Mouse (Mus musculus) gastrocnemius, postnatal 4 days (tissue): ENCODE results near the gene Tbca. TPM values are rescaled to one million over a fixed set of nuclear protein-coding genes. Genes with fewer than 3 reads are reported as not detected.

Experiments used
- DNase-seq, 2 experiments: peaks; one replicate each; pipeline ENCODE4 v3.0.0; 2021 to 2022; ENCODE audit warnings: low spot score in 2 of 2, mixed read lengths in 2 of 2
- total RNA-seq, 2 experiments: library from RNA; stranded (reverse); gene quantifications; 2 replicates each; pipeline ENCODE4 v1.2.3; 2021

The Tbca gene
- total RNA-seq, 2 experiments from 2014 or later, result 163 to 168 TPM

DNA sequence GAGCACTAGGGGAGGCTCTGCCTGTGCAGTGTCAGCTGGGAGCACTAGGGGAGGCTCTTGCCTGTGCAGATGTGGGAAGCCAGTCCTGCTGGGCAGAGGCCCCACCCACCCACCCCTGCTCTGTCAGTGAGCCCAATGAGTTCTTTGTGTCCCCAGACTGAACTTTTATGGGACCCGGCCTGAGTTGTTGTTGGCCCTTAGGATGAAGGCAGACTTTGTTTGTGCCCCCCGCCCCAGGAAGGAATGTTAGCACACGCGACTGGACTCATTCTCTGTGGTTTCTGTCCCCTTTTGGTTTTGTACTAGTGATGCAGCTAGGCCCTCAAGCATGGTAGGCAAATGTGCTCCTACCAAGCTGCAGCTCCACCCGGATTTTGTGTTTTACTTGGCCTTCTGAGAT lies 54.5 kb downstream of the Tbca start:
- no peak for DNase-seq

DNA sequence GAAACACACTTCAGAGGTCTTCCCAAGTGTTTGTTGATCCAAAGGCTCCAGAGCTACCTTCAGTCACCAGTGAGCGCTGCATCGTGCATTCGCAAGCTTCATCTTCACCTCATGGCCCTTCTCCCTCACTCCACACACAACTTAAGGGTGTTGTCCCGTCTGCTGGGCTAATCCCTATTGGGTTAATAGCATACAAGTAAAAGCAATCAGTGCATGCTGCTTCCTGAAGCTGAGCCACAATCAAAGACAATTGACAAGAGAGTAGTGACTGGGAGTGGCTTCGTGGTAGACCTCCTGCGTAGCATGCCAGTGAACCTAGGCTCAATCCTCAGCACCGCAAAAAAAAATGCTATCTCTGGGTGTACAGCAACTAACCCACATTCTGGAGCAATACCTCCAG lies 59.2 kb downstream of the Tbca start:
- DNase-seq, result no peak

GRCm38 (mm10) chr13:94849351-94849750 lies 60.6 kb downstream of the Tbca start:
- no peak for DNase-seq

GRCm38 (mm10) chr13:94858016-94858575 lies 69.4 kb downstream of the Tbca start:
- no peak for DNase-seq

DNA sequence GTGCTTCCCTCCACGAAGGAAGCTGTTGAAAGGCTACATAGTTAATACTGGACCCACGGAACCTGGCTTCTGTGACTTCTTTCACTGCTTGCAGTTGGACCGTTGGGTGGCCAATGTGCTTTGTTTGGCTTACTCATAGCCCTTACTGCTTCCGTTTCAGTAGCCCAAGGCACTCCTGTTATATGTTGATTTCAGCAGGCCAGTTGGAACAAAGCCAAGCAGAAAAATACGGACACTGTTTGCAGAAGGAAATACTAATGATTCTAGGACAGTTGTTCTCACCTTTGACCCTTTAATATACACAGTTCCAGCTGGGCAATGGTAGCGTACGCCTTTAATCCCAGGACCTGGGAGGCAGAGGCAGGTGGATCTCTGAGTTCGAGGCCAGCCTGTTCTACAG lies 70.5 kb downstream of the Tbca start:
- no peak for DNase-seq

GRCm38 (mm10) chr13:94862491-94863230 lies 74.0 kb downstream of the Tbca start:
- no peak for DNase-seq

DNA sequence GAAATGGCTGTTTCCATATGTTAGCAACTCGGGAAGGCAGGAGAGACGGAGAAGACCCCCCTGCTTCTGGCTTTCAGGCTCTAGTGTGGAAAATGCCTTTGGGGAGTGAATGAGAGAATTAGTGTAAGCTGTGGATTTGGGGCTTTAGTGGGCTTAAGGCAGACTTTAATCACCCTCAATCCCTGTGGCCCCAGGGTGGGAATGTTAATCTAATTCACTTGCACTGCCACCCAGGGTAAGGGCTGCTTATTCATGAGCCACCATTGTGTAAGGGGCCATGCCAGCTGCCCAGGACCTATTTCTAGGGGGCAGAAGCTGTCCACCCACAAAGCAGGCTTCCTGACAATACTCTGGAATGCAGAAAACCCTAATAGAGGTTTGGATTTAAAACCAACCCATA lies 78.2 kb downstream of the Tbca start:
- DNase-seq, result no peak

DNA sequence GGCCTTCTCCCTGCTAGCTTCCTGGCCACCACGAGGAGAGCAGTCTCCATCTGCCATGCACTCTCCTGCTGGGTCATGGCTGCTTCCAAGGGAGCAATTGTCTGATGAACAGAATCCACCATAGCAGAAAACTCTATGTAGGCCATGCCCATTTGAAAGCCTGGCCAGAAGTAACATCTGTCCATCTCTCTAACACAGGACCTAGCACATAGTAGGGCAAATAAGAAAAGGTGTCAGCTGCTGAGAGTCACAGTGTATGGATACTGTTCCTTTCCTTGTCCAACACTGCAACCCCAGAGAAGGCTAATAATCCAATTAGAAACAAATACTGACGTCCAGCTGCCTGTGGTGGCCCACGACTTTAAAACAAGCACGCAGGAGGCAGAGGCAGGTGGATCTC lies 79.1 kb downstream of the Tbca start:
- DNase-seq, result no peak

- peak in 1 of 2 experiments; percentile 64 for DNase-seq
Measured at GRCm38 (mm10) chr13:94868478-94868950, 79.8 kb downstream of the Tbca start.

DNA sequence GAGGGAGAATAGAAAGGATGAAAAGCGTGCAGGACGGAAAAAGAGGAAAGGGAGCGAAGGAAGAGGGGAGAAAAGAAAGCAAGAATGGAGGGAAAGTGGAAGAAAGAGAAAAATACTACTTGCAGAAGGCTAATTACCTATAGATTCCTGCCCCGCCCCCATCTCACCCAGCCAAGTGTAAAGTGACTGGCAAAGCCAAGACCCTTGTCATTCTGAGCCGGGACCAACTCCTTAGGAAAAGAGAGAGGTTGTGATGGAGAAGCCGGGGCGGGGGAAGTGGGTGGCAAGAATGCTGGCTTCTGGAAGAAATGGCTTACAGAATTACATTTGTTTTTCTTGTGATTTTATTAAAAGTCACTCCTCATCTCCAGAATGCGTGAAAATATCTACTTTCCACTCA lies 80.8 kb downstream of the Tbca start:
- no peak for DNase-seq

DNA sequence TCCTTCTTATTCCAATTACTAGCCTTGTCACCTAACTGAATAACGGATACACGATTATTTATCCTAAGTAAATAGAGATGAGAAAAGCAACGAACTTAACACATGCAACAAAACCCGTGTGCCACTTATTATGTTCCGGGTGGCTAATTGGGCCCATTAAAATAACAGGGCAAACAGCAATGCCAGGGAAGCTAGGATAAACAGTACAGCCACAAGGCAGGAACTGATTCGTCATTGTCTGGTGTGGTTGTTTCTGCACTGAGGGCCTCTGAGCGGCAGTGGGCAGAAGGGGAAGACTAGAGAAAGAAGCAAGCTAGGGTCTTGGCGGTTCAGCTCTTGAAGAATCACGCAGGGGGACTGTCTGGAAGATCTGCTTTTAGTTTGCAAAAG lies 81.4 kb downstream of the Tbca start:
- no peak for DNase-seq

DNA sequence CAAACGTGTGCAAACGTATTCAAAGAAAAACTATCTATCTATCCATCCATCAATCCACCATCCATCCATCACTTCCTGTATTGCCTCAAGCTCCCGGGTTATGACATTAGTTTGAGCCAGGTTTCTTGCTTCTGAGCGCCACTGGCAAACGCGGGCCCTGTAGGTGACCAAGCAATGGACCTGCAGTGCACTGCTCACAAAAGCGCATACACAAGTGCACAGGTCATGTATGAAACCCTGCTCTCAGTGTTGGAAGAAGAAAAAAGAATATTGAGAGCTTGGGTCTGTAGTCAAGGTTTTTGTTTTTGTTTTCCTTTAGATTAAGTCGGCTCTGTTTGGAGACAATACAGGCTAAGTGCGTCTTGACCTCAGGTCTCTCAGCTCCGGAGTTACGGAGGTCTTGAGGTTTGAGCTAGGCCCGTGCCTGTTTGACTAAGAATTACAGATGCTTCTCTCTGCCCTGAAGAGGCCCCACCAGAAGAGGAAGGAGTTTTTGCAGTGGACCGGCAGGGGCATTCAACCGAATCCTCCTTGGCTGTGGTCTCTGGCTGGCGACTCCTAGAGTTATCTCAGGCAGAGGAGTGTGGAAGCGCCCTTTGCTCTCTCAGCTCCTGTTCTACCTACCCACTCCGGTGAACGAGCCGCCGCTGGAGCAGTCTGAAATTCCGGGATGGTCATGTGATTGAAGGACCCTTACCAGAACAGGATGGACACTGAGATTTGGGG lies 81.9 kb downstream of the Tbca start:
- no peak for DNase-seq

DNA sequence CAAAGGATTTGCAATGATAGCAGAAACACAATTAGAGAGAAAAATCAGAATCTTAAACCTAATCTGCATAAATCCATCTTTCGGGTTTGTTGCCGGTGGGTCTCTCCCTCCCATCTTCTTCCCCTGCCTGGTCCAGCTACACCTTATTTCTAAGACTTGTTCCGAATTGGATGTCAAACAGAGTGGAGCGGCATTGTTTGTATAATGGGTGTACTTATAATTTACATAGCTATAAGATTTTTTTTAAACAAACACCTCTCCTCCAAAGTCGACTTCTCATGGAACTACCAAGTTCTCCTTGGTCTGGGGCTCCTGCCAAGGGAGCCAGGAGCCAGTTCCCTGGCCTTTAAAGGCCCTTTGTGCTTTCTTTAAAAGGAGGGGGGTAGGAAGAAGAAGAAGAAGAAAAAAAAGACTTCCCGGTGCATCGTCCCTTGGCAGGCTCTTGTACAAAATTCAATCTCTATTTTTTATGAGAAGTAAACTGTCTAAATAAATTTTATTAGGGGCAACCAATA lies 83.2 kb downstream of the Tbca start:
- DNase-seq, result no peak

DNA sequence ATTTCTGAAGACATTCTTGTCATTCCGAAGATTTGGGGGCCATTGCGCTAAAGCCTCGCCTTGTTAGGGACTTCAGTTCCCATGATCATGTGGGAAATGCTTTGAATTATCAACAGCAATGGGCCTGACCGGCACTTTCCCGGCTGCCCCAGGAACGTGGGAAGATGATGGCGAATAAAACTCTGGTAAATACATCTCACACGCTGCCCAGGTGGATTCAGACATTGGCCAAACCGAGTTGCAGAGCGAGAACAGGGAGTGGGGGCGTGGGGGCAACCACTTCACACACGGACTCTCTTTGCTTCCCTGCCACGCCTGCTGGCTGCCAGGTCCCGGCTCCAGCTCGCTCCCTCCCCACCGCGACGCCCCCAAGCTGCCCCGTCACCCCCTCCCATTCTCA lies 83.7 kb downstream of the Tbca start:
- no peak for DNase-seq

- DNase-seq, result no peak
Measured at GRCm38 (mm10) chr13:94873111-94874038, 84.7 kb downstream of the Tbca start.

DNA sequence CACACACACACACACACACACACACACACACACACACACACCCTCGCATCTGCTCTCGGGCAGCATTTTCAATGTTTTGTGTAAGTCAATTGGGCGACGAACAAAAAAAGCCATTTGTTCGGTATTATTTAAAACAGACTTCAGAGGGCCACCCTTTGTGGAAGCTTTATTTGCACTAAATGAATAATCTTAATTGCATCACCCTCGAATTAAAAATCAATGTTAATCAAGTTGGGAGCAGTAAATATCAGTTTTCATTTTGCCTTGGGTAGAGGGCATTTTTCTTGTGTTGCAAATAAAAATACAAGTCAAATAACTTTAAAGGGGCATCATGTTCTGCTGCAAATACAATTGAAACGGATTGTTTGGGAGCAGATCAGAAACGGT lies 85.3 kb downstream of the Tbca start:
- no peak for DNase-seq

DNA sequence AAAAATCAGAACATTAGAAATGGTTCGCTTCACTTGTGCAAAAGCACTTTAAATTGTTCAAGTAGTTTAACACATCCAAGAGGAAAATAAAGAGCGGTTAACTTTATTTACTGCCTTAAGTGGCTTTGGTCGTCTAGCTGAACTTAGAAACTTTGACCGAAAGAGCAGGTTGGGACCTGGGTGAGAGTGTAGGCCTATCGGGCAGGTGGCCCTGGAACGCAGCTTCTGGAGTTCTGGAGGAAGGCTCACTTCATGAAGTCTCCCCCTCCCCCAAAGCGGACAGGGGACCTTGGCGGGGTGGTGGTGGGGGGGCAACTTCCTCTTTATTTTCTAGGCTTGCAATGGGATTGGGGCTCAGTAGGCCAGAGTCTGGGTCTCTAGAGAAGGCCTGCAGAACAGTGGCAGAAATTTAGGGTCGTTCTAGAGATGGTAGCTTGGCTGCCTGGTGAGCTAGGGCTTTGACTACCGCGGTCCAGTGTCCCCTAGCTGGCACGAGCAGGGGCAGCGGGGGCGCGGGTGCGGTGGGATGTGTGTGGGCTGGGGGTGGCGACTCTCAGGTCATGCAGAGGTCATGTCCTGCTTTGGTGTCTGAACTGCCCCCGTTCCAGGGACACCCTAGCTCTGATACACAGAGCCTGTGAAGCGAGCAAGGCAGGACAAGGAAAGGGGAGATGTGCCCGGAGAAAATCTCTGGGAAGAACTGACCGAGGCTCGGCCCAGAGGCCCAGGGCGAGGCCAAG lies 86.1 kb downstream of the Tbca start:
- no peak for DNase-seq

DNA sequence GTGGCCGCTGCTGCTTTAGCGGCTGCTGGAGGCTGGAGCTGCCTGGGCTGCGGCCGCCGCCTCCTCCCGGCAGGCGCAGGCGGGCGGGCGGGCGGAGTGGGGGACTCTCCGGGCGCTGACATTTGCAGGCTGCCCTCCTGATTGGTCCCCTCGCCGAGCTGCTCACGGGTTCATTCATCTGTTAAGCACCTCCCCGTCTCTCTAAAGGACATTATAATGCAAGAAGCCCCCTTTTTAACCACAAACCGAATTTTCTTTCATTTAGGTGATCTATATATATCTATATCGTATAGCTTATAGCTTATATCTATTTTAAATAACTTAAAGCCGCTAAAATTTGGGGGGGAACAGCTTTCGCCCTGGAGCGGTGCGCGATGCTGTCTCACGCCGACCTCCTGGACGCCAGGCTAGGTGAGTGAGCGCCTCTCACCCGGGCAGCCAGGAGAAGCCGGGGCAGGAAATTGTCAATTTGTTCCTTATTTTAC lies 86.7 kb downstream of the Tbca start, which contains the start of gene Otp:
TSS of gene Otp (plus strand) at position 207 of the 485 bp plus-strand sequence.
- DNase-seq, result no peak

- DNase-seq, result no peak
Measured at GRCm38 (mm10) chr13:94876286-94877210, 87.8 kb downstream of the Tbca start.
